Mouse (Mus musculus) neural tube, embryonic 10.5 days (tissue): ENCODE results near the gene Dgcr6.

Experiments
- DNase-seq: peaks from one replicate; pipeline ENCODE4 v3.0.0-alpha.2; 2017; ENCODE audit warnings: low spot score; ENCODE audit errors: extremely low spot score

Gene Dgcr6

GRCm38 (mm10) chr16:18118285-18118684, 65.6 kb downstream of the Dgcr6 start:
- no peak for DNase-seq

GRCm38 (mm10) chr16:18119031-18119730, 66.5 kb downstream of the Dgcr6 start:
- DNase-seq = peak; percentile 41
